Mouse (Mus musculus) cerebellum, postnatal 36 days (tissue): Measurements from ENCODE around the gene Lrrc4b.

Source experiments
- DNase-seq, 2 experiments: peaks; one replicate each; pipeline ENCODE4 v3.0.0; 2021 to 2022; ENCODE audit warnings: mixed read lengths in 2 of 2

The Lrrc4b gene

GRCm38 (mm10) chr7:44428968-44429521 lies at the start of gene Lrrc4b:
Gene Lrrc4b (plus strand): TSS chr7:44429018.
- peak; percentile 43 to 55 for DNase-seq

- DNase-seq = peak in 1 of 2 experiments; percentile 13
Observed at GRCm38 (mm10) chr7:44382541-44382940, 46.3 kb upstream of the Lrrc4b start.

GRCm38 (mm10) chr7:44383980-44384715 lies 44.7 kb upstream of the Lrrc4b start, which contains the start of gene Syt3:
Gene Syt3 (plus strand): TSS chr7:44384102.
- peak; percentile 82 to 89 for DNase-seq

- DNase-seq = no peak
Observed at GRCm38 (mm10) chr7:44384716-44385059, 44.1 kb upstream of the Lrrc4b start.

- DNase-seq = peak in 1 of 2 experiments; percentile 5
Observed at GRCm38 (mm10) chr7:44385720-44386119, 43.1 kb upstream of the Lrrc4b start, which contains the start of gene 1700008O03Rik. Gene 1700008O03Rik (minus strand): TSS chr7:44385820.

GRCm38 (mm10) chr7:44391831-44392230 lies 37.0 kb upstream of the Lrrc4b start:
- DNase-seq = peak; percentile 94 to 96

GRCm38 (mm10) chr7:44392341-44392740 lies 36.5 kb upstream of the Lrrc4b start:
- no peak for DNase-seq

GRCm38 (mm10) chr7:44393284-44393683 lies 35.5 kb upstream of the Lrrc4b start:
- no peak for DNase-seq

- DNase-seq = peak; percentile 71 to 75
Observed at GRCm38 (mm10) chr7:44398570-44398969, 30.2 kb upstream of the Lrrc4b start.

GRCm38 (mm10) chr7:44401673-44402072 lies 27.1 kb upstream of the Lrrc4b start:
- DNase-seq = no peak

- peak; percentile 90 to 96 for DNase-seq
Observed at GRCm38 (mm10) chr7:44405346-44406014, 23.3 kb upstream of the Lrrc4b start.

- no peak for DNase-seq
Observed at GRCm38 (mm10) chr7:44406015-44406355, 22.8 kb upstream of the Lrrc4b start.

GRCm38 (mm10) chr7:44411144-44411543 lies 17.7 kb upstream of the Lrrc4b start:
- no peak for DNase-seq

- DNase-seq = no peak
Observed at GRCm38 (mm10) chr7:44413307-44413706, 15.5 kb upstream of the Lrrc4b start.

- no peak for DNase-seq
Observed at GRCm38 (mm10) chr7:44427666-44428065, 1.2 kb upstream of the Lrrc4b start.

GRCm38 (mm10) chr7:44428171-44428950 lies 457 bp upstream of the Lrrc4b start:
- DNase-seq = peak; percentile 43 to 59

- peak in 1 of 2 experiments; percentile 36 for DNase-seq
Observed at GRCm38 (mm10) chr7:44429534-44430488, 993 bp downstream of the Lrrc4b start.

GRCm38 (mm10) chr7:44432550-44432949 lies 3.7 kb downstream of the Lrrc4b start:
- DNase-seq = no peak

GRCm38 (mm10) chr7:44433371-44433770 lies 4.6 kb downstream of the Lrrc4b start:
- DNase-seq = no peak

GRCm38 (mm10) chr7:44434089-44434488 lies 5.3 kb downstream of the Lrrc4b start:
- no peak for DNase-seq

GRCm38 (mm10) chr7:44435796-44436195 lies 7.0 kb downstream of the Lrrc4b start:
- peak; percentile 52 to 55 for DNase-seq

- peak in 1 of 2 experiments; percentile 42 for DNase-seq
Observed at GRCm38 (mm10) chr7:44436267-44436666, 7.4 kb downstream of the Lrrc4b start.
